Mouse (Mus musculus) spleen, adult 2 months (tissue): ENCODE results near the gene Cep57.

ENCODE experiments used
- CTCF ChIP-seq: fragments of 200-500 bp; IDR thresholded peaks from 2 replicates; pipeline ENCODE4 v1.5.1; 2011; ENCODE audit warnings: mild to moderate bottlenecking, inconsistent platforms; ENCODE audit not compliant: insufficient read depth, insufficient read length, insufficient replicate concordance; ENCODE audit errors: extremely low read depth
- POLR2A ChIP-seq: fragments of 200-500 bp; IDR thresholded peaks from 2 replicates; pipeline ENCODE4 v1.6.1; 2011; ENCODE audit warnings: low read depth, low read length, inconsistent platforms

DNA sequence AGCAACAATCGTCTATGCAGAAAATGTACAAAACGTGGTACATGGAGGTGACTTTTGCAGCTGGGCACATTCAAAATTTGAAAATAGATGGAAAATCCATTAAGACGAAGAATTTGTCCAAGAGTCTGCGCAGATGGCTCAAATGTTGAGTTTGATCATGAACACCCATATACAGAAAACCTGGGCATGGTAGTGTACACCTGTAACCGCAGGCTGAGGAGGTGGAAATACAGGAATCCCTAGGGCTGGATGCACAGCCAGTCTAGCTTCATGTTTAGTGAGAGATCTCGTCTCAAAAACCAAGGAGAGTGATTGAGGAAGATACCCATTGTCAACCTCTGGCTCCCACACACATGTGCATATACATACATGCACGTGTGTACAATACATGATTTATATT lies 44.7 kb upstream of the Cep57 start:
- TF ChIP-seq CTCF = no peak
- no peak for TF ChIP-seq POLR2A
